Mouse (Mus musculus): ENCODE results near the gene Myof.

DNA sequence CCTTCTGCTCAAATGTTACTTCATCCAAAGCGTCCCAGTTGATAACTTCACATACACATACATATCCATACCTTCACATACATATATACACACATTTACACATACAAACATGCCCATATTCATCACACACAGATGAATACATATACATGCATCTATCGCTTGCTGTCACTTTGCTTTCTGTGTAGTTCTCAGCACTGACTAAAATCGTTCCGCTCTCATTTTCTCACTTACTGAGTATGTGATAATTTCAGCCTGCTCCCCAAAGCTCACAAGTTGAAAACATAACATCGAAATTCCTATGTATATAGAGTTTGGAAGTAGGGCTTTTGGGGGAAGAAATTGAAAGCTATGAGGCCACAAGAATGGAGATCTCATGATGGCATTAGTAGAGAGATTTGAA lies 67.4 kb downstream of the Myof start:
- no peak for TF ChIP-seq POLR2A (IDR thresholded peaks at IDR 0.05; ENCODE audit: extremely low read depth, insufficient read depth, low read length)
- TF ChIP-seq CTCF (IDR thresholded peaks at IDR 0.05; ENCODE audit: low read depth, low read length) = no peak

Measured in liver, adult 2 months (tissue).